In genomic region chr7:100979175-100979574, GRCm38 (mm10) we compare ENCODE assay signal across 9 mouse cellular contexts. TPM values are rescaled to one million over a fixed set of nuclear protein-coding genes. Genes with fewer than 3 reads are reported as not detected.
DNase-seq lines count a peak whose midpoint lies in the region; ATAC-seq and TF ChIP-seq lines count a peak whose summit lies in the region.
"Had no signal": no experiment of that assay in that cellular context is flagged by ENCODE, and none has a peak within 500 bp of the region (broad histone marks: within the 10 kb centered on the region; RNA-seq: fewer than 3 reads in every experiment).

No protein-coding gene starts in this region.

- WGBS in intestine, embryonic 16.5 days, result 25% methylated on average over 2 of the region's 2 CpGs
- 49% methylated on average over 2 of the region's 2 CpGs for WGBS in forebrain, embryonic 12.5 days

- no peak overlapping the region for H3K4me3 ChIP-seq in gastrocnemius, adult 2 months
- H3K4me3 ChIP-seq in intestine, embryonic 16.5 days (ENCODE audit: low read length), result 0 out of 2 replicates have a peak overlapping the region, but pooled peaks have one; percentile 2
- H3K4me3 ChIP-seq in forebrain, embryonic 12.5 days (replicated peaks), result no peak overlapping the region
- H3K4me3 ChIP-seq: midbrain, embryonic 12.5 days had no signal

- peaks cover 30% of the 10 kb centered on the region for H3K4me1 ChIP-seq in intestine, embryonic 16.5 days (ENCODE audit: control insufficient read depth, insufficient read depth, low read length)
- peaks cover 4% of the 10 kb centered on the region for H3K4me1 ChIP-seq in forebrain, embryonic 12.5 days

- intact Hi-C loops in gastrocnemius, adult 2 months (cut with DNase I), result loop anchor here (5.0 kb wide), 1 partner anchor 37 kb away; no protein-coding TSS in a partner anchor

- DNase-seq in frontal cortex, postnatal 10 days (ENCODE audit: low spot score in 2 of 2), result peak; percentile 37 to 40
- no peak for DNase-seq in frontal cortex, postnatal 36 days (ENCODE audit: low spot score in 2 of 2)
- peak; percentile 54 for DNase-seq in 416B (ENCODE audit: low read depth)
- peak; percentile 79 for DNase-seq in gastrocnemius, adult 2 months
- DNase-seq in lung, postnatal 10 days, result peak; percentile 91
- DNase-seq in T-cell, adult 2 months (ENCODE audit: low spot score), result no peak

- no peaks in the 10 kb centered on the region for H3K36me3 ChIP-seq in intestine, embryonic 16.5 days (ENCODE audit: control insufficient read depth, insufficient read depth, low read length)
- no peaks in the 10 kb centered on the region for H3K36me3 ChIP-seq in forebrain, embryonic 12.5 days (replicated peaks)
- H3K36me3 ChIP-seq: midbrain, embryonic 12.5 days had no signal

- no peak for TF ChIP-seq CTCF in gastrocnemius, adult 2 months (IDR thresholded peaks at IDR 0.05)

- no peaks in the 10 kb centered on the region for H3K27me3 ChIP-seq in intestine, embryonic 16.5 days (replicated peaks; ENCODE audit: control insufficient read depth, insufficient read depth, low read length)
- peaks cover 15% of the 10 kb centered on the region for H3K27me3 ChIP-seq in forebrain, embryonic 12.5 days

- peak overlapping the region; percentile 29; the same call in 1 of the 2 replicates for H3K27ac ChIP-seq in gastrocnemius, adult 2 months
- peak overlapping the region; percentile 74 for H3K27ac ChIP-seq in intestine, embryonic 16.5 days (ENCODE audit: low read length)
- no peak overlapping the region for H3K27ac ChIP-seq in forebrain, embryonic 12.5 days
- H3K27ac ChIP-seq: midbrain, embryonic 12.5 days had no signal

- no peaks in the 10 kb centered on the region for H3K9me3 ChIP-seq in intestine, embryonic 16.5 days (ENCODE audit: control insufficient read depth, low read length)
- H3K9me3 ChIP-seq in forebrain, embryonic 12.5 days, result no peaks in the 10 kb centered on the region
- H3K9me3 ChIP-seq: midbrain, embryonic 12.5 days had no signal

- H3K9ac ChIP-seq in intestine, embryonic 16.5 days (ENCODE audit: low read depth, low read length), result peak overlapping the region; percentile 26
- H3K9ac ChIP-seq in forebrain, embryonic 12.5 days, result no peak overlapping the region
- H3K9ac ChIP-seq: midbrain, embryonic 12.5 days had no signal

- peak overlapping the region; percentile 28; the same call in 1 of the 2 replicates for H3K4me2 ChIP-seq in intestine, embryonic 16.5 days (ENCODE audit: low read depth, low read length)
- H3K4me2 ChIP-seq in forebrain, embryonic 12.5 days, result no peak overlapping the region
- H3K4me2 ChIP-seq: midbrain, embryonic 12.5 days had no signal

- ATAC-seq in intestine, embryonic 16.5 days, result peak; percentile 82
- ATAC-seq in forebrain, embryonic 12.5 days (ENCODE audit: low FRiP score), result no peak

RNA-seq across cellular contexts. Expression of gene P2ry6, which starts 4.7 kb away (rescaled TPM):
- total RNA-seq in gastrocnemius, adult 2 months (2021), result 1 to 10 TPM in 1 of 2 experiments, under 1 TPM in 1; 0.82 to 1.4 TPM
- 9.0 and 9.8 TPM in 2 replicates for polyA plus RNA-seq in intestine, embryonic 16.5 days (2015; fragmentation: Nextera tagmentation; extraction: Ambion mirVana)
- polyA plus RNA-seq in forebrain, embryonic 12.5 days (2016; fragmentation: Nextera tagmentation; extraction: Ambion mirVana), result 1.9 and 2.7 TPM in 2 replicates

RNA-seq across cellular contexts. Expression of gene P2ry2, which starts 33.5 kb away (rescaled TPM):
- total RNA-seq in gastrocnemius, adult 2 months (2021), result 10 to 100 TPM; 29.5 to 41.7 TPM
- 3.1 and 3.3 TPM in 2 replicates for polyA plus RNA-seq in intestine, embryonic 16.5 days (2015; fragmentation: Nextera tagmentation; extraction: Ambion mirVana)
- 0.12 and 0.15 TPM in 2 replicates for polyA plus RNA-seq in forebrain, embryonic 12.5 days (2016; fragmentation: Nextera tagmentation; extraction: Ambion mirVana)

RNA-seq across cellular contexts. Expression of gene Arhgef17, which starts 47.3 kb away (rescaled TPM):
- total RNA-seq in gastrocnemius, adult 2 months (2021), result 10 to 100 TPM; 20.9 to 33.3 TPM
- 4.1 and 4.6 TPM in 2 replicates for polyA plus RNA-seq in intestine, embryonic 16.5 days (2015; fragmentation: Nextera tagmentation; extraction: Ambion mirVana)
- polyA plus RNA-seq in forebrain, embryonic 12.5 days (2016; fragmentation: Nextera tagmentation; extraction: Ambion mirVana), result 6.5 and 8.1 TPM in 2 replicates

Comparison
In these comparisons a context has a peak if more than half of its experiments do, and no peak if none do; other contexts are left out.
1. DNase-seq: peak in frontal cortex, postnatal 10 days (2 of 2), 416B (single experiment), gastrocnemius, adult 2 months (single experiment) and lung, postnatal 10 days (single experiment); none in frontal cortex, postnatal 36 days (0 of 2) and T-cell, adult 2 months (single experiment).